Mouse (Mus musculus) CD4-positive, CD25-positive, alpha-beta regulatory T cell, adult 4 months (primary cell): ENCODE measurements around the gene Scamp4. TPM values are rescaled to one million over a fixed set of nuclear protein-coding genes. Genes with fewer than 3 reads are reported as not detected.

Experiments
- ATAC-seq: one replicate; pipeline ENCODE4 v1.8.0; 2017
- polyA plus RNA-seq, 2 experiments: library from polyadenylated mRNA; unstranded; fragments of 100-300 nt; shearing (Covaris generic); gene quantifications; one replicate each; pipeline ENCODE4 v1.2.1; 2017

The Scamp4 gene
- polyA plus RNA-seq, 2 experiments from 2014 or later = 98.1 to 145 TPM

DNA sequence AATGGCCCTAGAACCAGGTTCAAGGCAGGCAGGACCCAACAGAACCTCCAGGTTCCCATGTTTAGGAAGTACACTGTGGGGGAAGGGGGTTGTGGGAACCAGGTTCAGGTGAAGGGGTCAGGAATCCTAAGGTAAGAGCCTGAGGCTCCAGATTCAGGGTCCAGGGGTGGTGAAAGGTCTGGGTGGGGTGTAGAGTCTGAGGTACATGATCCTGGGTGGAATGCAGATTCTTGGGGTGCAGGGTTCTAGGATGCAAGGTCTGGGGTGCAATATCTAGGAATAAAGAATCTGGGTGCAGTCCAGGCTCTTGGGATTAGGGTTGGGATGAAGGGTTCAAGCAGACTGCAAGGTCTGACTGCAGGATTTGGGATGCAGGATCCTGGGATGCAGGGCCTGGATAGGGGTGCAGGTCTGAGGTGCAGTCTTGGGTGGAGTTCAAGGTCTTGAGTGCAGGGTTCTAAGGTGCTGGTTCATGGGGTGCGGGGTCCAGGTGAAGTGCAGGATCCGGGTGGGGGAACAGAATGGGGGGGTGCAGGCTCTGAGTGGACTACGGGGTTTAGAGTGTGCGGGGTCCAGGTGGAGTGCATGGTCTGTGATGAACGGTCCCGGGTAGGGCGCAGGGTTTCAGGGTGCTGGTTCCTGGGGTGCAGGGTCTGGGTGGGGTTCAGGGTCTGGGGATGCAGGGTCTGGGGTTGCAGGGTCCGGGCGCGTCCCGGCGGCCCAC lies 52.9 kb downstream of the Scamp4 start:
- no peak for ATAC-seq

- ATAC-seq = peak; percentile 59
Observed at GRCm38 (mm10) chr10:80656130-80656862, 53.6 kb downstream of the Scamp4 start.

DNA sequence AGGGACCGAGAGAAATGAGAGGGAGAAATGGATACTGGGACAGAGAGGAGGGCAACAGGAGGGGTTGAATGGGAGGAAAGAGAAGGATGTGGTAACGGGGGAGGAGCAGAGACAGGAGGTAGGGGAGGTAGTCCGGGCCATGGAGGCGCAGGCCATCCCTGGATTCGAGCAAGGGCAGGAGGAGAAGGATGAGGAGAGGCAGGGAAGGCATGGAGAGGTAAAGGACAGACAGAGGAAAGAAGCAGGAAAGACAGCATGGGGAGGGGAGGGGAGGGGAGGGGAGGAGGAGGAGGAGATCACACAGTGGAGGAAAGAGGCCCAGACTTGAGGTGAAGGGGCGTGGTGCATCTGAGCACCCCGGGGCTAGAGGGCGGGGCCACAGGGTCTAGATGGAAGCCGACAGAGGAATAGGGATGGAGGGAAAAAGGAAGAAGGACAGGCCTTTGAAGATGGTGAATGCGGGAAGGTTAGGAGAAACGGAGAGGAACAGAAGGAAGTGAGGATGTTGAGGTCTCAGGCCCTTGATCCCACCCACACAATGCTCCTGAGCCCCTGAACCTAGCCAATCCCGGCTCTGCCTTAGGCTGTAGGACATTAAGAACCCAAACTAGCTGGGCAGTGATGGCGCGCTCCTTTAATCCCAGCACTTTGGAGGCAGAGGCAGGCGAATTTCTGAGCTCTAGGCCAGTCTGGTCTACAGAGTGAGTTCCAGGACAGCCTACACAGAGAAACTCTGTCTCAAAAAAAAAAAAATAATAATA lies 54.4 kb downstream of the Scamp4 start, which contains the start of gene Btbd2:
Btbd2 (minus strand) TSS at position 209 of the 761 bp plus-strand sequence.
- peak; percentile 42 for ATAC-seq

GRCm38 (mm10) chr10:80658194-80658840 lies 55.6 kb downstream of the Scamp4 start:
- ATAC-seq = peak; percentile 34

DNA sequence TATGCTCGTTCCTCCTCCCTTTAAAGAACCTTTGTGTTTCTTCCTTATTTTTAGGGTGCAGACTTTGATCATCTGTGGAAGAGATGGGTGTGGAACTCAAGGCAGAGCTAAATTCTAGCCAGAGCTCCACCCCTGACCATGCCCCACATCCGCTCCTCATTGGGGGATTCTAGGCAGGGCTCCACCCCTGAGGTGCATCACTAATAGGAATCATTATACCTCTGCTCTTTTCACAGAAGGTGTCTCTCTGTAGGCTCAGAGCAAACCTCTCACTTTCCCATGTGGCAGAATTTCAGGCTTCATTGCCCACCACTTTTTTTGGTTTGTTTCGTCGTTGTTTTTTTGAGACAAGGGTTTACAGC lies 56.1 kb downstream of the Scamp4 start:
- peak; percentile 68 for ATAC-seq

- ATAC-seq = peak; percentile 28
Observed at GRCm38 (mm10) chr10:80659213-80659612, 56.5 kb downstream of the Scamp4 start.

DNA sequence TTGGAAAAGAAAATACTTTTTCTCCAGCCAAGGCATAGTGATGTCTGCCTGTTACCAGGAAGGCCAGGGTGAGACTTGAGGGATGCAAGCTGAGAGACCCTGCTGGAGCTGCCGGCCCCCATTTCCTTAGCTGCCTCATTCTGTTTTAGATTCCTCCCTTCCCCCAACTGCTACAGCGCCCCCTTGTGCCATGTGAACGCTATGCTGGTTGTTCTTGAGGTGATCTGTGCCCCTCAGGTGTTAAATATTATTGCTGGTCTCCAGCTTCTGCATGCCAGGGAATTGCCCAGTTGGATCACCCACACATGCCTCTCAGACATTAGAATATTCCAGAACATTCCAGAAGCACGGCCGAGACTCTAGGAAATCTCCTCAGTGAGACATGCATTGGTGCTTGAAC lies 58.5 kb downstream of the Scamp4 start:
- ATAC-seq = no peak

DNA sequence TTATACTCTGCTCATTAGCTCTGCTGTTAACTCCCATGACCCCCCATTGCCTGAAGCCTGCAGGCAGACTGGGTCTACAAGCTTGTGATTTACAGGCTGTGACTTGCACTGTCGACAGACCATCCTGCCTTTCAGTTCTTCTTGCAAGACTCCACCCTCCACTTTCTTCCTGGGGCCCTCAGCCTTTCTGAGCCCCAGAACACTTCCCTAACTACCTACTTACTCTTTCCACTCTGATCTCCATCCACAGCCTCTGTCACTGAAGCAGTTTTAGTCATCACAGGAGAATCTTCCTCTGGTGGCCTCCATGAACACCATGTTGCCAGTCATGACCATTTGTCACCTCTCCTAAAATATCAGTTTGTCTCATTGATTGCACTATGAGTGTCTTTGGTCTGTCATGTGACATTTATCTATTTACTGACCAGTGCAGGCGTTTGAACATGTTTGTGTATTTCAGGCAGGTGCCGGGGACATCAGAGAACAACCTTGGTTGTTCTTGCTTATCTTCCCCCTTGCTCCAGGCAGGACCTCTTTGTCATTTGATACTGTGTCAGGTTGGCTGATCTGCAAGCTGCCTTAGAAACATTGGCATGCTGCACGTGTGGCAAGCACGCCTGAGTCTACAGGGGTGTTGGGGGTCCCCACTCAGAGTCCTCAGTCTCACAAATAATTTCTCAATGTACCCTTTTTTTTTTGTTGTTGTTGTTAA lies 61.0 kb downstream of the Scamp4 start:
- no peak for ATAC-seq

DNA sequence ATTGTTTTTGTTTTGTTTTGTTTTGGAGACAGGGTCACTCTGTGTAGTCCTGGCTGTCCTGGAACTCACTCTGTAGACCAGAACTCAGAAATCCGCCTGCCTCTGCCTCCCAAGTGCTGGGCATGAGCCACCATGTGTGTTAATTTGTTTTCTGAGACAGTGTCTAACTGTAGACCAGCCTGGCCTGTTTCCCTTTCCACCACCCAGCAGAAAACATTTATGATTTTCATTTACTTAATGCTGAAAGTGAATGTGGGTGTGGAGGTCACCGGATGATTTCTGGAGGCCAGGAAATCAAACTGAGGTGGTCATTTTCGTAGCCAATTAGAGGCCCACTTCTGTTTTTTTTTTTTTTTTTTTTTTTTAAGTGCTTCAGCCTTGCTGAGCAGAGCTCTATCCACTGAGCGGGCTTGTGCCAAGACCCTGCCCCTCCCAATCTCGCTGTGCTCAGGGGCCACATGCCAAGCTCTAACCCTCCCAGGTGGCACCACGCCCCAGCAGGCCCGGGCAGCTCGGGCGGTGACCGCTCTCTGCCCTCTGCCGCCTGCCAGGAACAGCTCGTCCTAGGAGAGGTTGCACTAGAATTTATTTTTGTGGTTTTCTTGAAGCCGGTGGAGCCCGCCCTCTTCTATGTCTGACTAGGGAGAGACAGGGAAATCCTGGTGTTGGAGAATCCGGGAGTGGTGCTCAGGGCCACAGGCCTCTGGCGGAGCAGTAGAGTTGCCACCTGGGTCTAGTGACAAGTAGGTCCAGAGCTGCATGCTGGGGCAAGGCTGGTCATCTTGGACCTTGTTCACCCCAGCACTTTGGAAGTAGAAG lies 61.7 kb downstream of the Scamp4 start:
- peak; percentile 40 for ATAC-seq

GRCm38 (mm10) chr10:80665016-80665380 lies 62.3 kb downstream of the Scamp4 start:
- peak; percentile 47 for ATAC-seq

Other genes with a start within 250 kb of the Scamp4 start
- gene Plk5, start 246.4 kb upstream of the Scamp4 start, polyA plus RNA-seq = not detected
- gene Mex3d, start 215.2 kb upstream of the Scamp4 start, polyA plus RNA-seq = 1 to 10 TPM in 1 of 2 experiments, not detected in 1; 1.3 TPM
- gene Mbd3, start 203.3 kb upstream of the Scamp4 start, polyA plus RNA-seq = 10 to 100 TPM; 26.7 to 27.2 TPM
- gene Uqcr11, start 196.0 kb upstream of the Scamp4 start, polyA plus RNA-seq = 100 to 1,000 TPM; 268 to 337 TPM
- gene Tcf3, start 169.2 kb upstream of the Scamp4 start, polyA plus RNA-seq = 1 to 10 TPM; 7.5 to 8.5 TPM
- not detected for gene Onecut3, start 108.0 kb upstream of the Scamp4 start, polyA plus RNA-seq
- gene Atp8b3, start 63.7 kb upstream of the Scamp4 start, polyA plus RNA-seq = not detected
- gene Rexo1, start 41.3 kb upstream of the Scamp4 start, polyA plus RNA-seq = 10 to 100 TPM; 13.6 to 16.4 TPM
- gene Klf16, start 25.6 kb upstream of the Scamp4 start, polyA plus RNA-seq = 1 to 10 TPM; 7.2 to 10.0 TPM
- gene Abhd17a, start 12.5 kb upstream of the Scamp4 start, polyA plus RNA-seq = 1 to 10 TPM; 2.3 to 9.7 TPM
- 1 to 10 TPM; 1.7 to 3.6 TPM for gene Adat3, start within 50 bp of the Scamp4 start, polyA plus RNA-seq
- gene Gm49322, start 3.1 kb downstream of the Scamp4 start, polyA plus RNA-seq = 10 to 100 TPM; 11.1 to 13.6 TPM
- gene Csnk1g2, start 20.0 kb downstream of the Scamp4 start, polyA plus RNA-seq = 10 to 100 TPM in 1 of 2 experiments, 1 to 10 TPM in 1; 6.9 to 12.8 TPM
- 1 to 10 TPM; 7.2 to 7.3 TPM for gene Btbd2, start 54.2 kb downstream of the Scamp4 start, polyA plus RNA-seq
- 10 to 100 TPM; 37.3 to 51.7 TPM for gene Mknk2, start 75.2 kb downstream of the Scamp4 start, polyA plus RNA-seq
- gene Mob3a, start 99.1 kb downstream of the Scamp4 start, polyA plus RNA-seq = 100 to 1,000 TPM; 265 to 359 TPM
- gene Izumo4, start 99.3 kb downstream of the Scamp4 start, polyA plus RNA-seq = 100 to 1,000 TPM in 1 of 2 experiments, 10 to 100 TPM in 1; 89.2 to 116 TPM
- gene Ap3d1, start 139.4 kb downstream of the Scamp4 start, polyA plus RNA-seq = 10 to 100 TPM; 26.7 to 29.1 TPM
- 10 to 100 TPM; 13.4 to 15.5 TPM for gene Dot1l, start 152.3 kb downstream of the Scamp4 start, polyA plus RNA-seq
- 10 to 100 TPM; 12.3 to 13.2 TPM for gene Sf3a2, start 195.3 kb downstream of the Scamp4 start, polyA plus RNA-seq
- gene Plekhj1, start 195.8 kb downstream of the Scamp4 start, polyA plus RNA-seq = 100 to 1,000 TPM; 106 to 120 TPM
- gene Amh, start 202.4 kb downstream of the Scamp4 start, polyA plus RNA-seq = not detected
- gene Jsrp1, start 210.6 kb downstream of the Scamp4 start, polyA plus RNA-seq = not detected
- gene Oaz1, start 223.8 kb downstream of the Scamp4 start, polyA plus RNA-seq = 1,000 to 10,000 TPM; 1,727 to 2,219 TPM
- gene Lingo3, start 241.2 kb downstream of the Scamp4 start, polyA plus RNA-seq = not detected